Comparison of ENCODE assay signal across 8 mouse cellular contexts in genomic region chr12:80109753-80110545, GRCm38 (mm10). TPM values are rescaled to one million over a fixed set of nuclear protein-coding genes. Genes with fewer than 3 reads are reported as not detected.
A peak's percentile ranks its signal among the peaks of the same experiment; 100 is the strongest.
DNase-seq lines count a peak whose midpoint lies in the region; ATAC-seq lines count a peak whose summit lies in the region.

No protein-coding gene starts in this region.

- H3K4me2 ChIP-seq in forebrain, embryonic 11.5 days (ENCODE audit: low read depth, low read length, severe bottlenecking) = peak overlapping the region; percentile 98
- peak overlapping the region; percentile 93 for H3K4me2 ChIP-seq in hindbrain, embryonic 12.5 days (replicated peaks)
- H3K4me2 ChIP-seq in limb, embryonic 13.5 days (replicated peaks) = peak overlapping the region; percentile 94
- H3K4me2 ChIP-seq in midbrain, embryonic 16.5 days (ENCODE audit: low read length) = peak overlapping the region; percentile 94

- peak overlapping the region; percentile 98 for H3K9ac ChIP-seq in forebrain, embryonic 11.5 days (ENCODE audit: low read length)
- H3K9ac ChIP-seq in hindbrain, embryonic 12.5 days = peak overlapping the region; percentile 90
- peak overlapping the region; percentile 100 for H3K9ac ChIP-seq in limb, embryonic 13.5 days
- H3K9ac ChIP-seq in midbrain, embryonic 16.5 days (ENCODE audit: low read depth, low read length) = peak overlapping the region; percentile 58

- peak overlapping the region; percentile 98 for H3K27ac ChIP-seq in forebrain, embryonic 11.5 days (ENCODE audit: low read depth, low read length)
- peak overlapping the region; percentile 96 for H3K27ac ChIP-seq in hindbrain, embryonic 12.5 days
- H3K27ac ChIP-seq in limb, embryonic 13.5 days = peak overlapping the region; percentile 99
- H3K27ac ChIP-seq in midbrain, embryonic 16.5 days (ENCODE audit: low read length) = peak overlapping the region; percentile 70

- H3K4me1 ChIP-seq in forebrain, embryonic 11.5 days (replicated peaks; ENCODE audit: control insufficient read depth, insufficient read depth, low read length) = peaks cover 8% of the 10 kb centered on the region; the same call in 1 of the 2 replicates
- H3K4me1 ChIP-seq in hindbrain, embryonic 12.5 days = peaks cover 28% of the 10 kb centered on the region
- peaks cover 16% of the 10 kb centered on the region for H3K4me1 ChIP-seq in limb, embryonic 13.5 days
- peaks cover 20% of the 10 kb centered on the region for H3K4me1 ChIP-seq in midbrain, embryonic 16.5 days (ENCODE audit: control insufficient read depth, insufficient read depth, low read length)

- no peaks in the 10 kb centered on the region for H3K9me3 ChIP-seq in forebrain, embryonic 11.5 days (ENCODE audit: control insufficient read depth, low read length)
- no peaks in the 10 kb centered on the region for H3K9me3 ChIP-seq in hindbrain, embryonic 12.5 days (replicated peaks)
- H3K9me3 ChIP-seq in limb, embryonic 13.5 days = no peaks in the 10 kb centered on the region
- no peaks in the 10 kb centered on the region for H3K9me3 ChIP-seq in midbrain, embryonic 16.5 days (replicated peaks; ENCODE audit: control insufficient read depth, low read length, poor library complexity, severe bottlenecking)

- no peaks in the 10 kb centered on the region for H3K27me3 ChIP-seq in forebrain, embryonic 11.5 days (ENCODE audit: control insufficient read depth, insufficient read depth, low read length)
- H3K27me3 ChIP-seq in hindbrain, embryonic 12.5 days = peaks cover 8% of the 10 kb centered on the region
- no peaks in the 10 kb centered on the region for H3K27me3 ChIP-seq in limb, embryonic 13.5 days
- peaks cover 12% of the 10 kb centered on the region for H3K27me3 ChIP-seq in midbrain, embryonic 16.5 days (ENCODE audit: control insufficient read depth, insufficient read depth, low read depth, low read length)

- peak; percentile 63 to 65 for DNase-seq in cerebellum, postnatal 10 days
- DNase-seq in cerebellum, adult 11-12 months = no peak
- DNase-seq in adrenal gland, adult 18-20 months (ENCODE audit: low spot score in 2 of 2) = peak; percentile 59 to 63
- DNase-seq in forebrain, embryonic 11.5 days (ENCODE audit: low spot score) = peak; percentile 76
- no peak for DNase-seq in adipocyte (ENCODE audit: low spot score)

- H3K36me3 ChIP-seq in forebrain, embryonic 11.5 days (ENCODE audit: control insufficient read depth, insufficient read depth, low read length) = peaks cover 9% of the 10 kb centered on the region
- H3K36me3 ChIP-seq in hindbrain, embryonic 12.5 days = peaks cover 14% of the 10 kb centered on the region
- H3K36me3 ChIP-seq in limb, embryonic 13.5 days = peaks cover 35% of the 10 kb centered on the region
- H3K36me3 ChIP-seq in midbrain, embryonic 16.5 days (ENCODE audit: control insufficient read depth, insufficient read depth, low read length) = no peaks in the 10 kb centered on the region

- WGBS in forebrain, embryonic 11.5 days = under 1% methylated on average over 50 of the region's 53 CpGs
- WGBS in hindbrain, embryonic 12.5 days = 3% methylated on average over 53 of the region's 53 CpGs
- WGBS in limb, embryonic 13.5 days = 3% methylated on average over 53 of the region's 53 CpGs
- WGBS in midbrain, embryonic 16.5 days = under 1% methylated on average over 53 of the region's 53 CpGs

- H3K4me3 ChIP-seq in forebrain, embryonic 11.5 days (ENCODE audit: low read depth, low read length) = peak overlapping the region; percentile 89
- peak overlapping the region; percentile 72 for H3K4me3 ChIP-seq in hindbrain, embryonic 12.5 days
- peak overlapping the region; percentile 91 for H3K4me3 ChIP-seq in limb, embryonic 13.5 days
- H3K4me3 ChIP-seq in midbrain, embryonic 16.5 days (ENCODE audit: low read depth, low read length) = peak overlapping the region; percentile 53

- no peak for ATAC-seq in forebrain, embryonic 11.5 days (replicated peaks; ENCODE audit: low FRiP score)
- no peak for ATAC-seq in hindbrain, embryonic 12.5 days (ENCODE audit: low FRiP score)
- ATAC-seq in limb, embryonic 13.5 days (ENCODE audit: low FRiP score, low read depth) = no peak
- peak; percentile 10; the same call in 1 of the 2 replicates for ATAC-seq in midbrain, embryonic 16.5 days

RNA-seq across cellular contexts. Expression of gene Zfp36l1, which starts 2.9 kb away (rescaled TPM):
- 100 to 1,000 TPM; 172 to 225 TPM for total RNA-seq in adrenal gland, adult 18-20 months (2021)
- 164 and 173 TPM in 2 replicates for polyA plus RNA-seq in forebrain, embryonic 11.5 days (2014; fragmentation: Nextera tagmentation; extraction: Ambion mirVana)
- 87.2 and 92.3 TPM in 2 replicates for polyA plus RNA-seq in hindbrain, embryonic 12.5 days (2016; fragmentation: Nextera tagmentation; extraction: Ambion mirVana)
- polyA plus RNA-seq in limb, embryonic 13.5 days (2015; fragmentation: Nextera tagmentation; extraction: Ambion mirVana) = 134 and 146 TPM in 2 replicates
- polyA plus RNA-seq in midbrain, embryonic 16.5 days (2015; fragmentation: Nextera tagmentation; extraction: Ambion mirVana) = 26.5 and 29.9 TPM in 2 replicates

Comparison
In these comparisons a context has a peak if more than half of its experiments do, and no peak if none do; other contexts are left out.
1. DNase-seq: peak in cerebellum, postnatal 10 days (2 of 2), adrenal gland, adult 18-20 months (2 of 2) and forebrain, embryonic 11.5 days (single experiment); none in cerebellum, adult 11-12 months (single experiment) and adipocyte (single experiment).
2. Peak in every context shown above with its lines, with median percentiles within 50 percentile points of each other: H3K27ac ChIP-seq, H3K4me2 ChIP-seq, H3K4me3 ChIP-seq and H3K9ac ChIP-seq.